Mouse (Mus musculus) kidney, adult 18-20 months (tissue): ENCODE data around the gene Tbc1d2b.

Experiments used
- DNase-seq: peaks from one replicate; pipeline ENCODE4 v3.0.0; 2021

Tbc1d2b gene

GRCm38 (mm10) chr9:90200501-90200900 is 70.1 kb downstream of the Tbc1d2b start:
- no peak for DNase-seq

- no peak for DNase-seq
These were observed 71.0 kb downstream of the Tbc1d2b start for GRCm38 (mm10) chr9:90199611-90200010.

- DNase-seq = peak; percentile 65
These were observed 71.8 kb downstream of the Tbc1d2b start for GRCm38 (mm10) chr9:90198531-90199449.

- DNase-seq = no peak
These were observed 72.7 kb downstream of the Tbc1d2b start for GRCm38 (mm10) chr9:90197866-90198383.

GRCm38 (mm10) chr9:90197116-90197665 is 73.4 kb downstream of the Tbc1d2b start:
- DNase-seq = no peak

- DNase-seq = no peak
These were observed 74.3 kb downstream of the Tbc1d2b start for GRCm38 (mm10) chr9:90196262-90196661.

- DNase-seq = no peak
These were observed 75.6 kb downstream of the Tbc1d2b start for GRCm38 (mm10) chr9:90195000-90195399.

- DNase-seq = no peak
These were observed 81.2 kb downstream of the Tbc1d2b start for GRCm38 (mm10) chr9:90189391-90189790.

- DNase-seq = no peak
These were observed 81.7 kb downstream of the Tbc1d2b start for GRCm38 (mm10) chr9:90188893-90189292.

- no peak for DNase-seq
These were observed 85.2 kb downstream of the Tbc1d2b start for GRCm38 (mm10) chr9:90185356-90185910.

GRCm38 (mm10) chr9:90184116-90184515 is 86.5 kb downstream of the Tbc1d2b start:
- peak; percentile 68 for DNase-seq

GRCm38 (mm10) chr9:90183550-90183949 is 87.1 kb downstream of the Tbc1d2b start:
- no peak for DNase-seq

GRCm38 (mm10) chr9:90182636-90183421 is 87.8 kb downstream of the Tbc1d2b start:
- DNase-seq = no peak

- DNase-seq = no peak
These were observed 88.8 kb downstream of the Tbc1d2b start for GRCm38 (mm10) chr9:90181656-90182388.

- DNase-seq = no peak
These were observed 91.2 kb downstream of the Tbc1d2b start for GRCm38 (mm10) chr9:90179409-90179808.

- no peak for DNase-seq
These were observed 97.3 kb downstream of the Tbc1d2b start for GRCm38 (mm10) chr9:90173330-90173729.

- DNase-seq = no peak
These were observed 97.9 kb downstream of the Tbc1d2b start for GRCm38 (mm10) chr9:90172528-90173321.

GRCm38 (mm10) chr9:90171421-90171820 is 99.2 kb downstream of the Tbc1d2b start:
- no peak for DNase-seq

GRCm38 (mm10) chr9:90169965-90170364 is 100.6 kb downstream of the Tbc1d2b start:
- DNase-seq = no peak

- peak; percentile 19 for DNase-seq
These were observed 104.0 kb downstream of the Tbc1d2b start for GRCm38 (mm10) chr9:90166615-90167014.

- no peak for DNase-seq
These were observed 105.0 kb downstream of the Tbc1d2b start for GRCm38 (mm10) chr9:90165590-90165989.
